Mouse (Mus musculus) midbrain, embryonic 16.5 days (tissue): Measurements from ENCODE around the gene Akp3. TPM values are rescaled to one million over a fixed set of nuclear protein-coding genes. Genes with fewer than 3 reads are reported as not detected.

Source experiments
- ATAC-seq: fragments of 200-750 bp; cut with Nextera tagmentation; 2 replicates; pipeline ENCODE4 v1.8.0; 2017; ENCODE audit warnings: moderate TSS enrichment
- H3K27ac ChIP-seq: fragments of 300-500 bp; sonication (generic); 2 replicates; pipeline ENCODE4 v1.5.1; 2014; ENCODE audit warnings: mild to moderate bottlenecking, low read length, mixed read lengths
- H3K27me3 ChIP-seq: fragments of 300-500 bp; sonication (generic); 2 replicates; pipeline ENCODE4 v1.6.1; 2014; ENCODE audit warnings: low read depth, low read length, mixed read lengths; ENCODE audit not compliant: control insufficient read depth, insufficient read depth
- H3K36me3 ChIP-seq: fragments of 300-500 bp; sonication (generic); 2 replicates; pipeline ENCODE4 v1.6.1; 2014; ENCODE audit warnings: mild to moderate bottlenecking, low read length, moderate library complexity, mixed read lengths; ENCODE audit not compliant: control insufficient read depth, insufficient read depth
- H3K4me1 ChIP-seq: fragments of 300-500 bp; sonication (generic); 2 replicates; pipeline ENCODE4 v1.6.1; 2014; ENCODE audit warnings: mild to moderate bottlenecking, low read length, mixed read lengths; ENCODE audit not compliant: control insufficient read depth, insufficient read depth
- H3K4me2 ChIP-seq: fragments of 300-500 bp; sonication (generic); 2 replicates; pipeline ENCODE4 v1.6.1; 2014; ENCODE audit warnings: mild to moderate bottlenecking, low read length, mixed read lengths
- H3K4me3 ChIP-seq: fragments of 300-500 bp; sonication (generic); 2 replicates; pipeline ENCODE4 v1.5.1; 2014; ENCODE audit warnings: low read depth, mild to moderate bottlenecking, low read length, moderate library complexity, mixed read lengths
- H3K9ac ChIP-seq: fragments of 300-500 bp; sonication (generic); 2 replicates; pipeline ENCODE4 v1.6.1; 2014; ENCODE audit warnings: low read depth, low read length, mixed read lengths
- H3K9me3 ChIP-seq: fragments of 300-500 bp; sonication (generic); replicated peaks from 2 replicates; pipeline ENCODE4 v1.6.1; 2014; ENCODE audit warnings: mild to moderate bottlenecking, low read length, mixed read lengths; ENCODE audit not compliant: control insufficient read depth, poor library complexity, severe bottlenecking
- WGBS: fragments of 180-500 bp; shearing (Covaris S2); extraction: QIAGEN DNeasy Blood & Tissue Kit; methylation state at CpG from one replicate; pipeline ENCODE4 v1.1.7; 2014; 5-methylcytosine and 5-hydroxymethylcytosine counted together
- polyA plus RNA-seq: library from polyadenylated mRNA; unstranded; fragments of >200 nt; fragmentation: Nextera tagmentation; extraction: Ambion mirVana; gene quantifications from 2 replicates; pipeline ENCODE4 v1.2.1, GENCODE M21; 2015

Akp3 gene
- polyA plus RNA-seq, 1 experiment from 2014 or later, result not detected

DNA sequence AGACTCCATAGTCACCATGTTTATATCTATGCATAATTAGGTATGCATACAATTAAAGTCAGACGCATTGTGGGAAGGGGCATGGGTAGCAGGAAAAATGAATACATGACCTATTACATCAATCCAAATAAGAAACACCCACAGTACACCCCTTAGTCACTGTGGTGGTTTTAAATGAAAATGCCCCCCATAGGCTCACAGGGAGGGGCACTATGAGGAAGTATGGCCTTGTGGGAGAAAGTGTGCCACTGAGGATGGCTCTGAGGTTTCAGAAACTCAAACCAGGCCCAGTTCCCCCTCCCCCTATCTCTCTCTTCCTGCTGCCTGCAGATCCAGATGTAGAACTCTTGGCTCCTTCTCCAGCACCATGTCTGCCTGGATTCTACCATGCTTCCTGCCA is 20.8 kb upstream of the Akp3 start:
- 70% methylated on average over 1 of the region's 1 CpGs for WGBS
- Histone ChIP-seq H3K4me1 (no peaks in the 10 kb centered on the region), H3K4me2 (no peak overlapping the region), H3K36me3 (no peaks in the 10 kb centered on the region), H3K9ac (no peak overlapping the region), H3K4me3 (no peak overlapping the region), H3K27me3 (no peaks in the 10 kb centered on the region; the same call in 1 of the 2 replicates), H3K9me3 (no peaks in the 10 kb centered on the region), H3K27ac (no peak overlapping the region)
- no peak for ATAC-seq

DNA sequence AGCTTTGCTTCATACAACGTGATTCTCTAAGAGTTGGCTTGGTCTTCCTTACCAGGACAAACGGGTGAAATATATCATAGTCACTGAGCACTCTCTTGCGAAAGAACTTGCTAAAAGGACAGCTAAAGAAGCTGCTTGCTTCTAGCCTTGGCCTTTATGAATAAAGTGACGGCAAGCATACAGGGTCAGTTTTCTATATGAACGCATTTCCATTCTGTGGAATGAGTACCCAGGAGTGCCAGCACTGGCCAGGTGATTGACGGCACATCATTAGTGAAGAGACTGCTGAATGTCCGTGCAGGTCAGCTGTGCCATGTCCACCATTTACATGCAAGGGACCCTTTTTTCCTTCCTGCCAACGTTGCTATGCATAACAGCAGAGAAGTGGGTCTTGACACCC is 18.2 kb upstream of the Akp3 start:
- Histone ChIP-seq H3K4me3 (no peak overlapping the region), H3K27ac (no peak overlapping the region), H3K9ac (no peak overlapping the region), H3K36me3 (no peaks in the 10 kb centered on the region), H3K4me1 (no peaks in the 10 kb centered on the region), H3K9me3 (no peaks in the 10 kb centered on the region), H3K27me3 (no peaks in the 10 kb centered on the region), H3K4me2 (no peak overlapping the region)
- 81% methylated on average over 8 of the region's 8 CpGs for whole genome bisulfite sequencing
- no peak for ATAC-seq

DNA sequence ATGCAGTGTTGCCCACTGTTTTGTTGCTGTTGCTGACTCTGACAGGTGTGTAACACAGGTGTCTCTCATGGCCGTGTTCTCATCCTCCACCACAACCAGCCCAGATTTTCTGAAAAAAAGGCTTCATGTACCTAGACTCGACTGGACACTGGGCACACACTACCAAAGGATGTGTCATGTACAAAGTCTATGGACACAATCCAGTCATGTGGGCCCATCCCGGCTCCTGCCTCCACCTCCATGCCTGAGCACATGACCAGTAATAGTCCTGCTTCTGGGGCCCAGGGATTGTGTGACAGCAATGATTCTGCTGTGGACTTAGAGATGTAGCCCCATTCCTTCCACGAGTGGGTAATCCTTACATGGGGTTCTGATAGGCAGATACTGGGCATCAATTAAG is 16.2 kb upstream of the Akp3 start:
- Histone ChIP-seq H3K4me3 (no peak overlapping the region), H3K9me3 (no peaks in the 10 kb centered on the region), H3K9ac (no peak overlapping the region), H3K27me3 (no peaks in the 10 kb centered on the region), H3K4me2 (no peak overlapping the region), H3K36me3 (no peaks in the 10 kb centered on the region), H3K4me1 (no peaks in the 10 kb centered on the region), H3K27ac (no peak overlapping the region)
- WGBS, result 95% methylated on average over 4 of the region's 4 CpGs
- ATAC-seq, result no peak

DNA sequence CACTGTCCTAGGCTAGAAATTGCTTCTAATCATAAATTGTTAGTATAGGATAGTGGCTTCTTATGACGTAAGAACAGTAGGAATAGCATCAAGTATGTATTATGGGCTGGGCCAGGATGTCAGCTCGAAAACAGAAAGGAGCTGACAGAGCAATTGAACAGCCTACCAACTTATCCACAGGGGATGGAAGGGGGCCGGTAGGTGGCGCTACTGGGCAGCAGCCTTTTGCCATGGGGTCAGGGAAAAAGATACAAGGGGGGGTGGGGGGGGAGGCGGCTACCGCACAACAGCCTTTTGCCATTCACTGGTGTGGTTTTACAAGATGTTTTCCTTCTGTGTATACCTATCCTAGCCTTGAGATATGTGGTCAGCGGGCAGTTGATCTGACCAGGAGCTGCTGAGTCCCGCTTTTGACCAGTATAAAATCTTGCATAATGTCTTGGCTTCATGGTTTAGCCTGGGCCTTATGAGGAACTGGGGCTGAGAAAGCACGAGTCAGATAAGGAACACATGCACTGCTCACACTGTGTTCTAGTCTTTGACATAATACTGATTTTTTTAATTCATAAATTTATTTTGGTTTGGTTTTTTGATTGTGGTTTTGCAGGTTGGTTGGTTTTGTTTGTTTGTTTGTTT is 12.9 kb upstream of the Akp3 start:
- Histone ChIP-seq H3K4me1 (no peaks in the 10 kb centered on the region), H3K4me2 (no peak overlapping the region), H3K27ac (no peak overlapping the region), H3K36me3 (no peaks in the 10 kb centered on the region), H3K4me3 (no peak overlapping the region), H3K9ac (no peak overlapping the region), H3K27me3 (no peaks in the 10 kb centered on the region), H3K9me3 (no peaks in the 10 kb centered on the region)
- WGBS, result 33% methylated on average over 9 of the region's 9 CpGs
- ATAC-seq, result no peak

DNA sequence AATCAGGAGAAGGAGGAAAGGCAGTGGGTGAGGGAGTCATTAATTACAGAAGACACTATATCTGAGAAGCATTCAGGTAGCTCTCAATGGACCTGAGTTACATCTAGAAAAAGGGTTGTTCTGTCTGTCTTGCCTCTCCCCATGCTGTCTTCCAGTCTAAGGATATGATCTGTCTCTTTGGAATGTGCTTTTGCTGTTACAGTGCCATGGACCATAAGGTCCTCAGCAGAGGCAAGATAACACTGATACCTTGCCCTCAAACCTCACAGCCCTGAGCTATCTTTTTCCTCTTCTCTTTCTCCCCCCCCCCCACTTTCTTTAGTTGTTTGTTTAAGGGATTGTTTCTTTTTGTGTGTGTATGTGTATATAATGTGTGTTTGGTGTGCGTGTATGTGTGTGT is 10.0 kb upstream of the Akp3 start:
- Histone ChIP-seq H3K9me3 (no peaks in the 10 kb centered on the region), H3K4me3 (no peak overlapping the region), H3K27me3 (no peaks in the 10 kb centered on the region), H3K27ac (no peak overlapping the region), H3K4me1 (no peaks in the 10 kb centered on the region), H3K9ac (no peak overlapping the region), H3K36me3 (no peaks in the 10 kb centered on the region), H3K4me2 (no peak overlapping the region)
- ATAC-seq, result no peak
- 72% methylated on average over 1 of the region's 1 CpGs for WGBS

DNA sequence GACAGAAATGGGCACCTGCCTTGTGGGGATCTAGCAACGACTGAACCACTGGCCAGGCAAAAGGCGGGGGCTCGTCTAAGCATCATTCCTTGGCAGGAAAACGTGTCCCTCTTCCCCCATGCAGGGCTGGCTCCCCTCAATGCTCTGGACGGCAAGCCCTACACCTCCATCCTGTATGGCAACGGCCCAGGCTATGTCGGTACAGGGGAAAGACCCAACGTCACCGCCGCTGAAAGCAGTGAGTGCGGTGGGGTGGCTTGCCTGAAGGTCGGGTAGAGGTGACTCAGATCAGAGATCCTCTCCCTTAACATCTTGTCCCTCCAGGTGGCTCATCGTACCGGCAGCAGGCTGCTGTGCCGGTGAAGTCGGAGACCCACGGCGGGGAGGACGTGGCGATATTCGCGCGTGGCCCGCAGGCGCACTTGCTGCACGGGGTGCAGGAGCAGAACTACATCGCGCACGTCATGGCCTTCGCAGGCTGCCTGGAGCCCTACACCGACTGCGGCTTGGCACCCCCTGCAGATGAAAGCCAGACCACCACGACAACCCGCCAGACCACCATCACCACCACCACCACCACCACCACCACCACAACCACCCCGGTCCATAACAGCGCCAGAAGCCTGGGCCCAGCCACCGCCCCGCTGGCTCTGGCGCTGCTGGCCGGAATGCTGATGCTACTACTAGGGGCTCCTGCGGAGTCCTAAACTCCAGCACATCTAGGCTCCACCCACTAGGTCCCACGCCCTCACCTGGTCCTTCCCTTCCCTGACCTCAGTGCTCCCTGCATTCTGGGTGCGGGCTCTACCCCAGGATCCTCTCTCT is 2.6 kb downstream of the Akp3 start:
- Histone ChIP-seq H3K9me3 (no peaks in the 10 kb centered on the region), H3K4me3 (peak overlapping the region; percentile 22), H3K9ac (no peak overlapping the region), H3K4me1 (no peaks in the 10 kb centered on the region), H3K27ac (no peak overlapping the region), H3K36me3 (no peaks in the 10 kb centered on the region), H3K4me2 (peak overlapping the region; percentile 46), H3K27me3 (peaks cover 17% of the 10 kb centered on the region)
- ATAC-seq, result peak; percentile 64
- 9% methylated on average over 42 of the region's 43 CpGs for WGBS

DNA sequence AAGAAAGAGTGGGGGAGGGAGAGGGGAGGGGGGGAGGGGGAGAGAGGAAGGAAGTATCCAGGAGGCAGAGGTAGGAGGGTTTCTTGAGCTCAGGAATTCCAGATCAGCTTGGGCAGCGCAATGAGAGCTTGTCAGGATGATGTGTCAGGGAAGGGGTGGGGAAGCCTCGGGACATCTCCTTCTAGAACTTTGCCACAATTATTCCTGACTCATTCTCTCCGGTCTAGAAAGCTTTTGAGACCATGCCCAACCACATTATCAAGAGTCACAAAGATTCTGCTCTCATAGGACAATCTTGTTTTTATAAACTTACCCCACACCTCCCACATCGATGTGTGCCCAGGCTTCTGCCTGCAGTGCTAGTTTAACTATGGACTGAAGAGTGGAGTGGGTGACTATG is 7.0 kb downstream of the Akp3 start:
- H3K27ac ChIP-seq, result no peak overlapping the region
- H3K4me1 ChIP-seq, result no peaks in the 10 kb centered on the region
- peaks cover 14% of the 10 kb centered on the region for H3K27me3 ChIP-seq
- 92% methylated on average over 4 of the region's 4 CpGs for WGBS
- H3K4me3 ChIP-seq, result no peak overlapping the region
- no peak overlapping the region for H3K9ac ChIP-seq
- H3K36me3 ChIP-seq, result no peaks in the 10 kb centered on the region
- no peak overlapping the region for H3K4me2 ChIP-seq
- no peak for ATAC-seq
- no peaks in the 10 kb centered on the region for H3K9me3 ChIP-seq

DNA sequence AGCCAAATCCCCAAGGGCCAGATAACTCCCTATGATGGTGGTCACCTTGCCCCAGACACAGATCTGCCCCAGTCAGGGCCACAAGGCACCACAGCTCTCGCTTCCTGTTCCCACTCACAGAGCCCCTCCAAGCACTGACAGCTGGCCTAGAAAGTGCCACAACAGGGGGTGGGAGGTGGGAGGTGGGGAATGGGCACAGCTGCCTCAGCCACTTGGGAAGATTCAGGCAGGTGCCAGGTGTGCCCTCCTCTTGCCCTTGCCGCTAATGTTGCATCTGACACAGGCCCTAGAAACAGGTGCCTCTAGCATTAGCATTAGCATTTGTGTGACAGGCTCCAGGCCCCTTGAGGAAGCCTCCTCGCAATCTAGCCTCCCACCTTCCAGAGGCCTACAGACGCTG is 16.8 kb downstream of the Akp3 start:
- ATAC-seq, result peak; percentile 36; the same call in 1 of the 2 replicates
- Histone ChIP-seq H3K9me3 (no peaks in the 10 kb centered on the region), H3K27me3 (no peaks in the 10 kb centered on the region), H3K4me2 (no peak overlapping the region), H3K9ac (no peak overlapping the region), H3K4me1 (peaks cover 10% of the 10 kb centered on the region; the same call in 1 of the 2 replicates), H3K4me3 (no peak overlapping the region), H3K27ac (no peak overlapping the region), H3K36me3 (no peaks in the 10 kb centered on the region)
- 69% methylated on average over 4 of the region's 4 CpGs for WGBS

DNA sequence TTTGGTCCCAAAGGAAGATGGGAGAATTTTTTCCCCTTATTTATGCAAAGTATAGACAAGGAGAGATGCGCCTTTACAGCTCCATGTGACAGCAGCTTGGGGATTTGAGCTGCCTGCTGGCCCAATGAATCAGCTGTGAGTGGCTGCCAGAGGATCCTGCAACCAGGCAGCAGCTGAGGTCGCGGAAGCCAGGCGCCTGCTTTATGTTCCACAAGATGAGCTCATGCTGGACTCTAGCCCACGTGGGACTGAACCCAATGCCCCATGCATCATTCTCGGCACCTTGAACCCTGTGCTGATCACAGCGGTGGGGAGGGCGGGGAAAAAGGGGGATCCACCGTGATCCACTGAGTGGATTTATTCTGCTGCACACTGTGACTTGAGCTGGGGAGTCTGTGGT is 17.7 kb downstream of the Akp3 start:
- Histone ChIP-seq H3K4me2 (no peak overlapping the region), H3K4me1 (peaks cover 10% of the 10 kb centered on the region; the same call in 1 of the 2 replicates), H3K36me3 (no peaks in the 10 kb centered on the region), H3K27me3 (no peaks in the 10 kb centered on the region), H3K27ac (no peak overlapping the region), H3K9ac (no peak overlapping the region), H3K9me3 (no peaks in the 10 kb centered on the region), H3K4me3 (no peak overlapping the region)
- 50% methylated on average over 9 of the region's 9 CpGs for WGBS
- peak; percentile 80 for ATAC-seq
